Mouse (Mus musculus): ENCODE measurements around the gene Apol8. TPM values are rescaled to one million over a fixed set of nuclear protein-coding genes. Genes with fewer than 3 reads are reported as not detected.
A peak's percentile ranks its signal among the peaks of the same experiment; 100 is the strongest.
"Not testable (repeated sequence)": the region's sequence is repeated elsewhere in the genome, so short reads cannot be mapped to it uniquely, and the experiment has no call there.

The Apol8 gene
- total and polyA plus RNA-seq, 2 experiments from 2014 or later: 0.44 to 2.0 TPM

- no peaks in the 10 kb centered on the region for H3K36me3 ChIP-seq (ENCODE audit: insufficient read depth)
- no peaks in the 10 kb centered on the region for H3K9me3 ChIP-seq (ENCODE audit: low read length)
- TF ChIP-seq CTCF (IDR thresholded peaks at IDR 0.05; ENCODE audit: low read depth): peak; percentile 66
- H3K9ac ChIP-seq: no peak overlapping the region
- H3K27ac ChIP-seq (ENCODE audit: low read depth, low read length): no peak overlapping the region
- ATAC-seq (no peak), DNase-seq (peak; percentile 32)
- H3K4me2 ChIP-seq (ENCODE audit: low read depth): no peak overlapping the region
- no peaks in the 10 kb centered on the region for H3K27me3 ChIP-seq (ENCODE audit: insufficient read depth, low read length)
- no peaks in the 10 kb centered on the region for H3K4me1 ChIP-seq (ENCODE audit: insufficient read depth)
- H3K4me3 ChIP-seq (ENCODE audit: low read depth, low read length): no peak overlapping the region
- 36% methylated on average over 1 of the region's 1 CpGs for WGBS
Measured at GRCm38 (mm10) chr15:77750461-77750860, 6.3 kb downstream of the Apol8 start.

- Histone ChIP-seq H3K4me2 (ENCODE audit: low read depth) (no peak overlapping the region), H3K4me3 (ENCODE audit: low read depth, low read length) (no peak overlapping the region), H3K9me3 (ENCODE audit: low read length) (no peaks in the 10 kb centered on the region), H3K9ac (no peak overlapping the region), H3K36me3 (ENCODE audit: insufficient read depth) (no peaks in the 10 kb centered on the region), H3K27ac (ENCODE audit: low read depth, low read length) (no peak overlapping the region), H3K27me3 (ENCODE audit: insufficient read depth, low read length) (no peaks in the 10 kb centered on the region), H3K4me1 (ENCODE audit: insufficient read depth) (no peaks in the 10 kb centered on the region)
- ATAC-seq (no peak), DNase-seq (no peak)
- TF ChIP-seq CTCF (IDR thresholded peaks at IDR 0.05; ENCODE audit: low read depth): no peak
- WGBS: 88% methylated on average over 10 of the region's 10 CpGs
Measured at GRCm38 (mm10) chr15:77749717-77750116, 7.1 kb downstream of the Apol8 start.

GRCm38 (mm10) chr15:77748414-77748813 is 8.4 kb downstream of the Apol8 start:
- no peaks in the 10 kb centered on the region for H3K4me1 ChIP-seq (ENCODE audit: insufficient read depth)
- no peaks in the 10 kb centered on the region for H3K9me3 ChIP-seq (ENCODE audit: low read length)
- no peaks in the 10 kb centered on the region for H3K27me3 ChIP-seq (ENCODE audit: insufficient read depth, low read length)
- ATAC-seq (no peak), DNase-seq (no peak)
- H3K4me3 ChIP-seq (ENCODE audit: low read depth, low read length): no peak overlapping the region
- H3K9ac ChIP-seq: no peak overlapping the region
- H3K4me2 ChIP-seq (ENCODE audit: low read depth): no peak overlapping the region
- no peak for TF ChIP-seq CTCF (IDR thresholded peaks at IDR 0.05; ENCODE audit: low read depth)
- no peak overlapping the region for H3K27ac ChIP-seq (ENCODE audit: low read depth, low read length)
- WGBS: 92% methylated on average over 3 of the region's 3 CpGs
- no peaks in the 10 kb centered on the region for H3K36me3 ChIP-seq (ENCODE audit: insufficient read depth)

- no peak for DNase-seq
- no peak overlapping the region for H3K9ac ChIP-seq
- no peaks in the 10 kb centered on the region for H3K9me3 ChIP-seq (ENCODE audit: low read length)
- no peak overlapping the region for H3K4me2 ChIP-seq (ENCODE audit: low read depth)
- no peaks in the 10 kb centered on the region for H3K4me1 ChIP-seq (ENCODE audit: insufficient read depth)
- no peaks in the 10 kb centered on the region for H3K27me3 ChIP-seq (ENCODE audit: insufficient read depth, low read length)
- TF ChIP-seq CTCF (IDR thresholded peaks at IDR 0.05; ENCODE audit: low read depth): no peak
- WGBS: 94% methylated on average over 1 of the region's 1 CpGs
- no peak overlapping the region for H3K27ac ChIP-seq (ENCODE audit: low read depth, low read length)
- ATAC-seq: no peak
- no peak overlapping the region for H3K4me3 ChIP-seq (ENCODE audit: low read depth, low read length)
- H3K36me3 ChIP-seq (ENCODE audit: insufficient read depth): no peaks in the 10 kb centered on the region
Measured at GRCm38 (mm10) chr15:77746326-77746725, 10.5 kb downstream of the Apol8 start.

- Histone ChIP-seq H3K36me3 (ENCODE audit: insufficient read depth) (no peaks in the 10 kb centered on the region), H3K4me2 (ENCODE audit: low read depth) (no peak overlapping the region)
- no peak for TF ChIP-seq CTCF (IDR thresholded peaks at IDR 0.05; ENCODE audit: low read depth)
Measured at GRCm38 (mm10) chr15:77745081-77745480, 11.7 kb downstream of the Apol8 start.

GRCm38 (mm10) chr15:77744632-77745031 is 12.2 kb downstream of the Apol8 start:
- Histone ChIP-seq H3K9me3 (ENCODE audit: low read length) (no peaks in the 10 kb centered on the region), H3K4me3 (ENCODE audit: low read depth, low read length) (no peak overlapping the region), H3K4me1 (ENCODE audit: insufficient read depth) (no peaks in the 10 kb centered on the region), H3K27ac (ENCODE audit: low read depth, low read length) (no peak overlapping the region), H3K9ac (no peak overlapping the region), H3K27me3 (ENCODE audit: insufficient read depth, low read length) (no peaks in the 10 kb centered on the region), H3K36me3 (ENCODE audit: insufficient read depth) (no peaks in the 10 kb centered on the region), H3K4me2 (ENCODE audit: low read depth) (no peak overlapping the region)
- TF ChIP-seq CTCF (IDR thresholded peaks at IDR 0.05; ENCODE audit: low read depth): no peak
- 48% methylated on average over 5 of the region's 5 CpGs for WGBS
- no peak for ATAC-seq
- no peak for DNase-seq

More at GRCm38 (mm10) chr15:77745081-77745480, 11.7 kb downstream of the Apol8 start:
- H3K9me3 ChIP-seq (ENCODE audit: low read length): no peaks in the 10 kb centered on the region
- H3K27ac ChIP-seq (ENCODE audit: low read depth, low read length): no peak overlapping the region
- H3K4me3 ChIP-seq (ENCODE audit: low read depth, low read length): no peak overlapping the region
- no peaks in the 10 kb centered on the region for H3K27me3 ChIP-seq (ENCODE audit: insufficient read depth, low read length)
- no peak overlapping the region for H3K9ac ChIP-seq
- ATAC-seq (no peak), DNase-seq (no peak)
- H3K4me1 ChIP-seq (ENCODE audit: insufficient read depth): no peaks in the 10 kb centered on the region

- H3K4me1 ChIP-seq (ENCODE audit: insufficient read depth); ATAC-seq; DNase-seq; H3K9me3 ChIP-seq (ENCODE audit: low read length); H3K36me3 ChIP-seq (ENCODE audit: insufficient read depth); H3K27ac ChIP-seq (ENCODE audit: low read depth, low read length); H3K4me3 ChIP-seq (ENCODE audit: low read depth, low read length); H3K4me2 ChIP-seq (ENCODE audit: low read depth); H3K9ac ChIP-seq; H3K27me3 ChIP-seq (ENCODE audit: insufficient read depth, low read length): not testable (repeated sequence)
- 86% methylated on average over 6 of the region's 6 CpGs for WGBS
Measured at GRCm38 (mm10) chr15:77741556-77741955, 15.2 kb downstream of the Apol8 start.

All from forebrain, postnatal 0 days (tissue).